Mouse (Mus musculus) limb, embryonic 11.5 days (tissue): ENCODE data around the gene Olfr1338. TPM values are rescaled to one million over a fixed set of nuclear protein-coding genes. Genes with fewer than 3 reads are reported as not detected.

ENCODE experiments used
- ATAC-seq: fragments of 200-750 bp; cut with Nextera tagmentation; 2 replicates; pipeline ENCODE4 v1.8.0; 2017; ENCODE audit warnings: low read depth; ENCODE audit not compliant: insufficient number of reproducible peaks, low FRiP score, low TSS enrichment
- DNase-seq: peaks from one replicate; pipeline ENCODE4 v3.0.0-alpha.2; 2015; ENCODE audit warnings: low spot score
- H3K27ac ChIP-seq: fragments of 300-500 bp; sonication (generic); replicated peaks from 2 replicates; pipeline ENCODE4 v1.5.1; 2014; ENCODE audit warnings: low read depth, mild to moderate bottlenecking, low read length
- H3K27me3 ChIP-seq: fragments of 300-500 bp; sonication (generic); 2 replicates; pipeline ENCODE4 v1.6.1; 2014; ENCODE audit warnings: mild to moderate bottlenecking, low read length, mixed read lengths; ENCODE audit not compliant: control insufficient read depth, insufficient read depth
- H3K36me3 ChIP-seq: fragments of 300-500 bp; sonication (generic); 2 replicates; pipeline ENCODE4 v1.6.1; 2014; ENCODE audit warnings: mild to moderate bottlenecking, low read length, moderate library complexity, mixed read lengths; ENCODE audit not compliant: control insufficient read depth, insufficient read depth
- H3K4me1 ChIP-seq: fragments of 300-500 bp; sonication (generic); 2 replicates; pipeline ENCODE4 v1.6.1; 2014; ENCODE audit warnings: low read length, mixed read lengths; ENCODE audit not compliant: control insufficient read depth, insufficient read depth
- H3K4me2 ChIP-seq: fragments of 300-500 bp; sonication (generic); 2 replicates; pipeline ENCODE4 v1.6.1; 2014; ENCODE audit warnings: low read depth, mild to moderate bottlenecking, moderate library complexity; ENCODE audit not compliant: severe bottlenecking
- H3K4me3 ChIP-seq: fragments of 300-500 bp; sonication (generic); 2 replicates; pipeline ENCODE4 v1.5.1; 2014; ENCODE audit warnings: low read depth, low read length
- H3K9ac ChIP-seq: fragments of 300-500 bp; sonication (generic); 2 replicates; pipeline ENCODE4 v1.6.1; 2014; ENCODE audit warnings: mild to moderate bottlenecking, low read length
- H3K9me3 ChIP-seq: fragments of 300-500 bp; sonication (generic); 2 replicates; pipeline ENCODE4 v1.6.1; 2016; ENCODE audit warnings: low read length; ENCODE audit not compliant: control insufficient read depth
- WGBS: fragments of 180-500 bp; shearing (Covaris S2); extraction: QIAGEN DNeasy Blood & Tissue Kit; methylation state at CpG from one replicate; pipeline ENCODE4 v1.1.7; 2014; 5-methylcytosine and 5-hydroxymethylcytosine counted together
- polyA plus RNA-seq: library from polyadenylated mRNA; unstranded; fragments of >200 nt; fragmentation: Nextera tagmentation; extraction: Ambion mirVana; gene quantifications from 2 replicates; pipeline ENCODE4 v1.2.1, GENCODE M21; 2014

Olfr1338 gene
- polyA plus RNA-seq, 1 experiment from 2014 or later = not detected

DNA sequence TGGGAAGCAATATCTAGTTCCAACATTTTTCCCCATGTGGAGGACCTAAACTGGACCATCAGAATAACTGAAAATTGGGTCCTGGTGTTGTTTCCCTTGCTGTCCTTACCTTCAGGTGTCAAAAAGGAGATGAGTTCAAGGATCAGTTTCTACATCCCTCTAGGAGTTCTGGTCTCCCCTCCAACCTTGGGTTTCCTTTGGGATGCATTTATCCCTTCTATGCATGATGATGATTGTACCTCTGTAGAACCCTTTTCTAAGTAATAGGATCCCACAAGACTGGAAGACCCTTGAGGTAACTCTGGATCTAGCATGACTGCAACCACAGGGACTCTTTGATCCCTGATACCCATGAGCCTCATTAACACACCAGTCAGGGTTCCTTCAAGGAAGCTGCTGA, 38.7 kb downstream of the Olfr1338 start, which contains the start of gene Olfr1340:
Gene Olfr1340 (plus strand): TSS at position 301 of the 400 bp plus-strand sequence.
- DNase-seq (no peak), ATAC-seq (no peak)
- Histone ChIP-seq H3K9ac (no peak within 1 kb of the TSS), H3K4me3 (no peak within 1 kb of the TSS), H3K27ac (no peak within 1 kb of the TSS), H3K27me3 (no peaks in the 10 kb centered on the region), H3K9me3 (no peaks in the 10 kb centered on the region), H3K4me2 (no peak within 1 kb of the TSS), H3K4me1 (no peaks in the 10 kb centered on the region), H3K36me3 (no peaks in the 10 kb centered on the region)

DNA sequence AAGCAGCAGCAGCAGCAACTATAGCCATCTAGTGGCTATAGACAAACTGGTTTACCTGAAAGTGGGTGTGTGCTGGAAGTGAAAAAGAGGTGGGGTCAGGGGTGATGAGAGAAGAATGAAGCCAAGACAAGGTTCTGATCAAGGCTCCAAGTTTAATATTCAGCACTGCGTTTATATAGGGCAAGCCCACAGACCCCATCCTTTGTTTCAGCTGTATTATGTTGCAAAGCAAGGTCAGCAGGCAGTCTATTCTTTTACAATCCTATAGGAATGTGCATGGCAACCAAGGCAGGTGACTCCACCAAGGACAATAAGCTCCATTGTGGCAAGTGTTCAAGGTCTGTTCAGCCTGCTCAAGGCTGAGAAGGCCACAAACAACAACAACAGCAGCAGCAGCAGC, 46.9 kb downstream of the Olfr1338 start:
- WGBS = 59% methylated on average over 1 of the region's 1 CpGs
- ATAC-seq (no peak), DNase-seq (no peak)
- no peaks in the 10 kb centered on the region for H3K4me1 ChIP-seq
- H3K36me3 ChIP-seq = no peaks in the 10 kb centered on the region
- H3K4me3 ChIP-seq = no peak overlapping the region
- no peak overlapping the region for H3K9ac ChIP-seq
- H3K27ac ChIP-seq = no peak overlapping the region
- no peak overlapping the region for H3K4me2 ChIP-seq
- no peaks in the 10 kb centered on the region for H3K27me3 ChIP-seq
- no peaks in the 10 kb centered on the region for H3K9me3 ChIP-seq

DNA sequence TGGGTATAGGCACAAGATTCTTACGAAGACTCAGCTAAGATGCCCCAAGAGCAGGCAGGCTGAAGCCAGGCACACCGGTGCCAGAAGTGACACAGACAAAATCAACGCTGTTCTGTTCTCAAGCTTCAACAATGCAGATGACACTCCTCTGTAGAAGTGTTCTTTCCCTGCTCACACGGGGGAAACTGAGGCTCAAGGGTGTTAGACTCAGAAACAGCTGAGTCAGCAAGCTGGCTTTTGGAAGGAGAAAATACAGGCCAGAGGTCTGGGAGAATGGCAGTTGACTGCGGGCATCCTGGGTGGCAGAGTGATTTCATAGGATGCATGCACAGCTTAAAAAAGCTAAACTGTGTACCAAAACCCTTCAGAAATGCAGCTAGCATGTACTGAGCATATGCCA, 50.5 kb downstream of the Olfr1338 start:
- ATAC-seq (no peak), DNase-seq (no peak)
- WGBS = 83% methylated on average over 5 of the region's 5 CpGs
- Histone ChIP-seq H3K27me3 (no peaks in the 10 kb centered on the region), H3K9me3 (no peaks in the 10 kb centered on the region), H3K4me1 (no peaks in the 10 kb centered on the region), H3K4me3 (no peak overlapping the region), H3K4me2 (no peak overlapping the region), H3K9ac (no peak overlapping the region), H3K36me3 (no peaks in the 10 kb centered on the region), H3K27ac (no peak overlapping the region)

DNA sequence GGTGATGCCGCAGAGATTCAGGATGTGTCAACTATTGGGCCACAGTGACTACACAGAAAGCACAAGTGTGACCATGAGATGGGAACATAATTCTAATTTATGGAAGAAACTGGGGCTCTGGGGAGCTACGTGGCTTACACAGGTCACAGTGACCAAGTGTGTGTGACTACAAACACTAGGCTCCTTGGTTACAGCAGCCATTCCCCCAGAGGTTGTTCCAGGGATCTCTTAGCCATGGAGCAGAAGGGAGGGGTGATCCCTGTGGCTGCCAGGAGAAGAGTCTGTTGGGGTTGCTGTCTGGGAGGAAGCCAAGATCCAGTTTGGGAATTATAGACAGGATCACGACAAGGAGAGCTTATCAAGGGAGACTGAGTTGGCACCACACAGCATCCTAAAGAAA, 55.3 kb downstream of the Olfr1338 start, which contains the start of gene Olfr1341:
Gene Olfr1341 (plus strand): TSS at position 301 of the 400 bp plus-strand sequence.
- 82% methylated on average over 3 of the region's 3 CpGs for WGBS
- Histone ChIP-seq H3K36me3 (no peaks in the 10 kb centered on the region), H3K27me3 (no peaks in the 10 kb centered on the region), H3K4me3 (no peak within 1 kb of the TSS), H3K4me2 (no peak within 1 kb of the TSS), H3K9ac (no peak within 1 kb of the TSS), H3K9me3 (no peaks in the 10 kb centered on the region), H3K27ac (no peak within 1 kb of the TSS), H3K4me1 (no peaks in the 10 kb centered on the region)
- ATAC-seq (no peak), DNase-seq (no peak)

Other genes with a start within 250 kb of the Olfr1338 start
- 1.0 and 1.6 TPM in 2 replicates for gene 2610528J11Rik, start 231.7 kb downstream of the Olfr1338 start, polyA plus RNA-seq
- 0.27 and 0.33 TPM in 2 replicates for gene Tmem125, start 214.7 kb downstream of the Olfr1338 start, polyA plus RNA-seq
- 0.40 and 0.45 TPM in 2 replicates for gene Cfap57, start 138.0 kb downstream of the Olfr1338 start, polyA plus RNA-seq
- gene Ebna1bp2, start 137.9 kb downstream of the Olfr1338 start, polyA plus RNA-seq = 180 and 190 TPM in 2 replicates
- gene Olfr62, start 99.8 kb downstream of the Olfr1338 start, polyA plus RNA-seq = not detected in 2 replicates
- gene Olfr1342, start 66.0 kb downstream of the Olfr1338 start, polyA plus RNA-seq = 0.08 and 0.26 TPM in 2 replicates
- not detected in 2 replicates for gene Olfr1341, start 55.2 kb downstream of the Olfr1338 start, polyA plus RNA-seq
- gene Olfr1340, start 38.6 kb downstream of the Olfr1338 start, polyA plus RNA-seq = not detected in 2 replicates
- gene Olfr1339, start 26.6 kb downstream of the Olfr1338 start, polyA plus RNA-seq = not detected in 2 replicates
- not detected in 2 replicates for gene Olfr1337, start 23.8 kb upstream of the Olfr1338 start, polyA plus RNA-seq
- not detected in 2 replicates for gene Olfr1335, start 51.2 kb upstream of the Olfr1338 start, polyA plus RNA-seq
- not detected in 2 replicates for gene Olfr1333, start 77.5 kb upstream of the Olfr1338 start, polyA plus RNA-seq
- gene Olfr1331, start 105.9 kb upstream of the Olfr1338 start, polyA plus RNA-seq = not detected in 2 replicates
- gene Olfr1330, start 129.9 kb upstream of the Olfr1338 start, polyA plus RNA-seq = not detected in 2 replicates
- gene Olfr1329, start 158.7 kb upstream of the Olfr1338 start, polyA plus RNA-seq = not detected in 2 replicates
- gene Olfr1328, start 179.9 kb upstream of the Olfr1338 start, polyA plus RNA-seq = not detected in 2 replicates
- not detected in 2 replicates for gene Lao1, start 202.8 kb upstream of the Olfr1338 start, polyA plus RNA-seq